In the genomic region with DNA sequence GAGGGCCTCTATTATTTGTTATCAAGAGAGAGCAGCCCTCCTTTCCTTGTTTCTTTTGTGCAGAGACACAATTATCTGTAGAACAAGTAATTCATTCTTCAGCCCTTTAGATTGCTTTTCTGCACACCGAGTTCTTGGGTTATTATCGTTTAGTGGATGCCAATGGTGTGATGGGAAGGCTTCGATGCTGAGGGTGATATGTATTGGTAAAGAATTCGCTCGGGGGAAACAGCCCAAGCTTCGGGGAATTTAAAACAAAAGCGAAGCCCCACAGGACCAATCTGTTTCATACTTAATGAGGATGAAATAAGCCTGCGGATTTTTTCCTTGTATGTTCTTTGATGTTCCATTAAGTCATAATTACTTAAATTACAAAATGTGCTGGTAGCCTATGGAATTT, we compare ENCODE assay signal across 15 mouse cellular contexts.
A peak's percentile ranks its signal among the peaks of the same experiment; 100 is the strongest.
DNase-seq lines count a peak whose midpoint lies in the region; ATAC-seq and TF ChIP-seq lines count a peak whose summit lies in the region.
"Had no signal": no experiment of that assay in that cellular context is flagged by ENCODE, and none has a peak within 500 bp of the region (broad histone marks: within the 10 kb centered on the region; RNA-seq: fewer than 3 reads in every experiment).

No protein-coding gene starts in this region.

- ATAC-seq in forebrain, embryonic 11.5 days (replicated peaks; ENCODE audit: low FRiP score) = no peak; the same call in 1 of the 2 replicates
- ATAC-seq in forebrain, postnatal 0 days = no peak
- ATAC-seq in neural tube, embryonic 13.5 days (ENCODE audit: low read depth) = 0 out of 2 replicates have a peak, but pooled peaks have one; percentile 13
- ATAC-seq in intestine, embryonic 15.5 days = no peak
- ATAC-seq in CD4-positive, CD25-positive, alpha-beta regulatory T cell, adult 4 months = no peak

- H3K27ac ChIP-seq in forebrain, embryonic 11.5 days (ENCODE audit: low read depth, low read length) = no peak overlapping the region
- no peak overlapping the region; the same call in 1 of the 2 replicates for H3K27ac ChIP-seq in forebrain, postnatal 0 days (ENCODE audit: low read depth, low read length)
- no peak overlapping the region for H3K27ac ChIP-seq in midbrain, embryonic 10.5 days (replicated peaks)
- peak overlapping the region; percentile 78 for H3K27ac ChIP-seq in neural tube, embryonic 13.5 days (replicated peaks)
- H3K27ac ChIP-seq in intestine, embryonic 15.5 days = no peak overlapping the region
- H3K27ac ChIP-seq: limb, embryonic 15.5 days; macrophage; stomach, postnatal 0 days had no signal

- H3K27me3 ChIP-seq in forebrain, embryonic 11.5 days (ENCODE audit: control insufficient read depth, insufficient read depth, low read length) = no peaks in the 10 kb centered on the region
- H3K27me3 ChIP-seq in forebrain, postnatal 0 days (ENCODE audit: insufficient read depth, low read length) = no peaks in the 10 kb centered on the region
- H3K27me3 ChIP-seq in midbrain, embryonic 10.5 days (ENCODE audit: low read depth, poor library complexity, severe bottlenecking) = no peaks in the 10 kb centered on the region
- no peaks in the 10 kb centered on the region for H3K27me3 ChIP-seq in neural tube, embryonic 13.5 days
- H3K27me3 ChIP-seq in intestine, embryonic 15.5 days (replicated peaks) = no peaks in the 10 kb centered on the region

- no peak overlapping the region for H3K9ac ChIP-seq in forebrain, embryonic 11.5 days (ENCODE audit: low read length)
- H3K9ac ChIP-seq in forebrain, postnatal 0 days = peak overlapping the region; percentile 29
- peak overlapping the region; percentile 56 for H3K9ac ChIP-seq in neural tube, embryonic 13.5 days
- H3K9ac ChIP-seq in intestine, embryonic 15.5 days = no peak overlapping the region
- H3K9ac ChIP-seq: limb, embryonic 15.5 days had no signal

- peaks cover 7% of the 10 kb centered on the region for H3K4me1 ChIP-seq in forebrain, embryonic 11.5 days (replicated peaks; ENCODE audit: control insufficient read depth, insufficient read depth, low read length)
- H3K4me1 ChIP-seq in forebrain, postnatal 0 days (ENCODE audit: insufficient read depth) = no peaks in the 10 kb centered on the region; the same call in 1 of the 2 replicates
- peaks cover 36% of the 10 kb centered on the region for H3K4me1 ChIP-seq in midbrain, embryonic 10.5 days
- peaks cover 26% of the 10 kb centered on the region for H3K4me1 ChIP-seq in neural tube, embryonic 13.5 days (replicated peaks)
- H3K4me1 ChIP-seq in intestine, embryonic 15.5 days (replicated peaks) = no peaks in the 10 kb centered on the region
- H3K4me1 ChIP-seq: limb, embryonic 15.5 days had no signal

- TF ChIP-seq CTCF in forebrain, postnatal 0 days (IDR thresholded peaks at IDR 0.05; ENCODE audit: low read depth) = no peak

- no peaks in the 10 kb centered on the region for H3K36me3 ChIP-seq in forebrain, embryonic 11.5 days (ENCODE audit: control insufficient read depth, insufficient read depth, low read length)
- no peaks in the 10 kb centered on the region for H3K36me3 ChIP-seq in forebrain, postnatal 0 days (ENCODE audit: insufficient read depth)
- no peaks in the 10 kb centered on the region for H3K36me3 ChIP-seq in midbrain, embryonic 10.5 days
- H3K36me3 ChIP-seq in neural tube, embryonic 13.5 days = no peaks in the 10 kb centered on the region
- H3K36me3 ChIP-seq in intestine, embryonic 15.5 days = no peaks in the 10 kb centered on the region
- H3K36me3 ChIP-seq: limb, embryonic 15.5 days had no signal

- no peak for DNase-seq in forebrain, embryonic 11.5 days (ENCODE audit: low spot score)
- DNase-seq in forebrain, postnatal 0 days = peak; percentile 41
- no peak for DNase-seq in midbrain, embryonic 10.5 days (ENCODE audit: low spot score)
- DNase-seq in ovary, postnatal 36 days (ENCODE audit: low spot score) = no peak
- no peak for DNase-seq in thymus, postnatal 14 days
- DNase-seq: adrenal gland, postnatal 10 days; lung, adult 2 months; spleen, adult 18-20 months; thymus, postnatal 4 days had no signal

- no peak overlapping the region for H3K4me3 ChIP-seq in forebrain, embryonic 11.5 days (ENCODE audit: low read depth, low read length)
- peak overlapping the region; percentile 21 for H3K4me3 ChIP-seq in forebrain, postnatal 0 days (ENCODE audit: low read depth, low read length)
- peak overlapping the region; percentile 25; the same call in 1 of the 2 replicates for H3K4me3 ChIP-seq in midbrain, embryonic 10.5 days
- H3K4me3 ChIP-seq in neural tube, embryonic 13.5 days = no peak overlapping the region
- no peak overlapping the region for H3K4me3 ChIP-seq in intestine, embryonic 15.5 days (replicated peaks)
- H3K4me3 ChIP-seq: limb, embryonic 15.5 days had no signal

- peak overlapping the region; percentile 37 for H3K4me2 ChIP-seq in forebrain, embryonic 11.5 days (ENCODE audit: low read depth, low read length, severe bottlenecking)
- H3K4me2 ChIP-seq in forebrain, postnatal 0 days (ENCODE audit: low read depth) = peak overlapping the region; percentile 44
- peak overlapping the region; percentile 40 for H3K4me2 ChIP-seq in neural tube, embryonic 13.5 days
- H3K4me2 ChIP-seq in intestine, embryonic 15.5 days (replicated peaks) = no peak overlapping the region
- H3K4me2 ChIP-seq: limb, embryonic 15.5 days had no signal

- 37% methylated on average over 8 of the region's 8 CpGs for WGBS in forebrain, embryonic 11.5 days
- 12% methylated on average over 8 of the region's 8 CpGs for WGBS in forebrain, postnatal 0 days
- 61% methylated on average over 8 of the region's 8 CpGs for WGBS in midbrain, embryonic 10.5 days
- WGBS in neural tube, embryonic 13.5 days = 28% methylated on average over 8 of the region's 8 CpGs
- 86% methylated on average over 8 of the region's 8 CpGs for WGBS in intestine, embryonic 15.5 days

- H3K9me3 ChIP-seq in forebrain, embryonic 11.5 days (ENCODE audit: control insufficient read depth, low read length) = no peaks in the 10 kb centered on the region
- H3K9me3 ChIP-seq in forebrain, postnatal 0 days (ENCODE audit: low read length) = no peaks in the 10 kb centered on the region
- H3K9me3 ChIP-seq in midbrain, embryonic 10.5 days (replicated peaks) = no peaks in the 10 kb centered on the region
- no peaks in the 10 kb centered on the region for H3K9me3 ChIP-seq in neural tube, embryonic 13.5 days
- H3K9me3 ChIP-seq in intestine, embryonic 15.5 days = no peaks in the 10 kb centered on the region
- H3K9me3 ChIP-seq: limb, embryonic 15.5 days had no signal

Comparison
In these comparisons a context has a peak if more than half of its experiments do, and no peak if none do; other contexts are left out.
1. H3K4me3 ChIP-seq: peak in forebrain, postnatal 0 days (single experiment) and midbrain, embryonic 10.5 days (single experiment); none in forebrain, embryonic 11.5 days (single experiment), neural tube, embryonic 13.5 days (single experiment) and intestine, embryonic 15.5 days (single experiment).
2. H3K9ac ChIP-seq: peak in forebrain, postnatal 0 days (single experiment) and neural tube, embryonic 13.5 days (single experiment); none in forebrain, embryonic 11.5 days (single experiment) and intestine, embryonic 15.5 days (single experiment).